Mouse (Mus musculus) limb, embryonic 15.5 days (tissue): Measurements from ENCODE around the gene Arfgap3. TPM values are rescaled to one million over a fixed set of nuclear protein-coding genes. Genes with fewer than 3 reads are reported as not detected.
"Not testable (repeated sequence)": the region's sequence is repeated elsewhere in the genome, so short reads cannot be mapped to it uniquely, and the experiment has no call there.

Experiments
- ATAC-seq: fragments of 200-750 bp; cut with Nextera tagmentation; 2 replicates; pipeline ENCODE4 v1.8.0; 2017; ENCODE audit warnings: low read depth, moderate TSS enrichment; ENCODE audit not compliant: insufficient number of reproducible peaks, low FRiP score, low TSS enrichment
- H3K27ac ChIP-seq: fragments of 300-500 bp; sonication (generic); 2 replicates; pipeline ENCODE4 v1.5.1; 2015; ENCODE audit warnings: moderate library complexity, mild to moderate bottlenecking, inconsistent platforms
- H3K27me3 ChIP-seq: fragments of 300-500 bp; sonication (generic); 2 replicates; pipeline ENCODE4 v1.6.1; 2015; ENCODE audit warnings: inconsistent platforms
- H3K36me3 ChIP-seq: fragments of 300-500 bp; sonication (generic); 2 replicates; pipeline ENCODE4 v1.6.1; 2015; ENCODE audit warnings: inconsistent platforms
- H3K4me1 ChIP-seq: fragments of 300-500 bp; sonication (generic); 2 replicates; pipeline ENCODE4 v1.6.1; 2015; ENCODE audit warnings: inconsistent platforms
- H3K4me2 ChIP-seq: fragments of 300-500 bp; sonication (generic); 2 replicates; pipeline ENCODE4 v1.6.1; 2015; ENCODE audit warnings: mild to moderate bottlenecking, inconsistent platforms
- H3K4me3 ChIP-seq: fragments of 300-500 bp; sonication (generic); 2 replicates; pipeline ENCODE4 v1.5.1; 2015; ENCODE audit warnings: mild to moderate bottlenecking, inconsistent platforms
- H3K9ac ChIP-seq: fragments of 300-500 bp; sonication (generic); 2 replicates; pipeline ENCODE4 v1.6.1; 2015; ENCODE audit warnings: inconsistent platforms
- H3K9me3 ChIP-seq: fragments of 300-500 bp; sonication (generic); 2 replicates; pipeline ENCODE4 v1.6.1; 2016; ENCODE audit warnings: inconsistent platforms
- WGBS: fragments of 180-500 bp; shearing (Covaris S2); methylation state at CpG from one replicate; pipeline ENCODE4 v1.1.7; 2015; 5-methylcytosine and 5-hydroxymethylcytosine counted together
- polyA plus RNA-seq: library from polyadenylated mRNA; unstranded; fragments of >200 nt; fragmentation: Nextera tagmentation; extraction: Ambion mirVana; gene quantifications from 2 replicates; pipeline ENCODE4 v1.2.1, GENCODE M21; 2015

Arfgap3 gene
- polyA plus RNA-seq, 1 experiment from 2014 or later, result 60.8 TPM

DNA sequence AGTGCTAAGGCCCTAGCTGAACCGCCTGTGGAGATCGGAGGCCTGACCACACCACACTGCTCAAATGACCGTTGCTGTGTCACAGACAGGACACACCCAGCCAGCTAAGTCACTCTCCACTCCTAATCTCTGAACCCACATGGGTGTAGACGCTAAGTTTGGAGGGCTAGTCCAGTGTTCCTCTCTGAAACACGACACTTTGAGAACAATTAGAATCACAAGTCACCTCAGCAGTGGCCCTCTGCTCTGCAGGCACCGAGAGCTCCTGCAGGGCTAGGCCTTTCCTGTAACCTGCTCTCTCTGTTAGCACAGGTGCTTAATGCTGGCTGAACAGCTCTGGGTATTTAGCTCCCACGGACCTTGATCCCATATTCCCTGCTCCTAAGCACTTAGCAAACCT, 5.9 kb downstream of the Arfgap3 start:
- WGBS, result 41% methylated on average over 7 of the region's 7 CpGs
- H3K4me1 ChIP-seq, result peaks cover 20% of the 10 kb centered on the region
- no peak overlapping the region for H3K4me3 ChIP-seq
- H3K36me3 ChIP-seq, result peaks cover 40% of the 10 kb centered on the region
- no peak for ATAC-seq
- no peaks in the 10 kb centered on the region for H3K9me3 ChIP-seq
- H3K27ac ChIP-seq, result no peak overlapping the region
- H3K27me3 ChIP-seq, result no peaks in the 10 kb centered on the region
- H3K4me2 ChIP-seq, result no peak overlapping the region
- no peak overlapping the region for H3K9ac ChIP-seq

DNA sequence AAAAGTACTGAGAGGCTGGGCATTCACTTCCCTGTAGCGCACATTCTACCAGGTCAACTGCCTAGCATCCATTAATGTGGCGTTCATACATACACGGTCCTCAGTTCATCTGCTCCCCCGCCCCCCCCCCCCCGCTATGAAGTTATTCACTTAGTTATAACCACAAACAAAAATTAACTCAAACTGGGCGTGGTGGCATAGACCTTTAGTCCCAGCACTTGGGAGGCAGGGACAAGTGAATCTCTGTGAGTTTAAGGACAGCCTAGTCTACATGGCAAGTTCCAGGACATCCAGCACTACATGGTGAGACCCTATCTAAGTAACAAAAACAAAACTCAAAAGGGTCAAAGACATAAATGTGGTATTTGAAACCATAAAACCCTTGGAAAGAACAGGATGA, 11.1 kb downstream of the Arfgap3 start:
- Histone ChIP-seq H3K9me3 (no peaks in the 10 kb centered on the region), H3K36me3 (peaks cover 68% of the 10 kb centered on the region), H3K4me1 (no peaks in the 10 kb centered on the region), H3K4me3 (no peak overlapping the region), H3K9ac (no peak overlapping the region), H3K4me2 (no peak overlapping the region), H3K27ac (no peak overlapping the region), H3K27me3 (no peaks in the 10 kb centered on the region)
- 86% methylated on average over 6 of the region's 6 CpGs for WGBS
- ATAC-seq, result no peak

DNA sequence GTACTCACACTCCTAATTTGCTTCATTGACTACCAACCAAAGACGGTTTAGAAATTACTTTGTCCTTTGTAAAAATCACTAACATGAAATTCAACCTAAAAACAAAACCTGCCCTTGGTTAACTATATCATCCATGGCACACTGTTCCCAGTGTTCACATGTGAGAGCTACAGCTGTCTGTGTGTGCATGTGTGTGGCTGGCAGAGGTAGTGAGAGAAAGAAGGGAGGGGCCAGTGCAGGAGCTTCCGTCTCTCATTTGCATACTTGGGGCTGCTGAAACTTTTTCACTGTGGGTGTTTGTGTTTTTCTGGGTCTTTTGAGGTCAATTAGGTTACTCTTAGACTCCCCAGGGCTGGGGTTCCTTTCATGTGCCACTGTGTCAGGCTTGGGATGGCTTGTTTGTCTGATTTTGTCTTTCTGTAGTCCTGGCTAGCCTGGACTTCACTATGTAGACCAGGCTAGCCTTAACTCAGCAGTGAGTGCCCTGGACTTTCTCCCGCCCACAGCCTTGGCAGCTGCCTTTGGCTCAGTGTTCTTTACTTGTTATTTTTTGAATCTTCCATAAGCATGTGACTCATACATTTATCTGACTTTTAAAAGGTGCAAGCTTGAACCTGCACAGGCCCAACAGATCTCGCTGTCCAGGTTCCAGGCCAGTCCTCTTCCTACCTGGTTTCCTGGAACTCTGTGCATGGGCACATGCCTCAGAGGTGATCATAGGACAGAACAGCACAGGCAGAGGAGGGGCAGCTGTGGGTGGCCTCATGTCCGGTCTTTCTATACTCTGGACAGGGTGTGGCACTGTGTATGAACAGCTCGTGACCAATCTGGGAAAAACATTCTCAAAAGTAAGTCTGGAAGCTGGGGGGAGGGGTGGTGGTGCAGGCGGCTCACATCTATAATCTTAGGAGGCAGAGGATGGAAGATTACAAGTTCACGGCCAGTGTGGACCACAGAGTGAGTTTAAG, 11.9 kb downstream of the Arfgap3 start:
- 73% methylated on average over 8 of the region's 8 CpGs for WGBS
- peaks cover 74% of the 10 kb centered on the region for H3K36me3 ChIP-seq
- H3K9me3 ChIP-seq, result no peaks in the 10 kb centered on the region
- no peaks in the 10 kb centered on the region for H3K4me1 ChIP-seq
- H3K4me2 ChIP-seq, result no peak overlapping the region
- no peak overlapping the region for H3K9ac ChIP-seq
- H3K4me3 ChIP-seq, result no peak overlapping the region
- no peak overlapping the region for H3K27ac ChIP-seq
- H3K27me3 ChIP-seq, result no peaks in the 10 kb centered on the region
- no peak for ATAC-seq

DNA sequence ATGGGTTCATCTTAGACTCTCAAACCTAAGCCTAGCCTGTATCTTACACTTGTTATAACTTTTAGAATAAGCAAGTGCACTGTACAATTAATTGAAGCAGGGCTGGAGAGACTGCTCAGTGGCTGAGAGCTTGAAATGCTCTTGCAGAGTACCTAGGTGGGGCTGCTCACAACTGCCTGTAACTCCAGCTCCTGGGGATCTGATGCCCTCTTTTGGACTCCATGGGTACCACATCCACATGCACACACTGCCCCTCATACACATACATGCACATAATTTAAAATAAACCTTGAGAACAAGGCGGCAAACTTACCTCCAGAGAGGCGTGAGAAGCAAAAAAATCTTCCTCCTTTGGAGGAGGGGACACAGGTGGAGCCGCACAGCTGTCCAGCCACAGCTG, 17.7 kb downstream of the Arfgap3 start:
- WGBS, result 72% methylated on average over 3 of the region's 3 CpGs
- ATAC-seq, result no peak

DNA sequence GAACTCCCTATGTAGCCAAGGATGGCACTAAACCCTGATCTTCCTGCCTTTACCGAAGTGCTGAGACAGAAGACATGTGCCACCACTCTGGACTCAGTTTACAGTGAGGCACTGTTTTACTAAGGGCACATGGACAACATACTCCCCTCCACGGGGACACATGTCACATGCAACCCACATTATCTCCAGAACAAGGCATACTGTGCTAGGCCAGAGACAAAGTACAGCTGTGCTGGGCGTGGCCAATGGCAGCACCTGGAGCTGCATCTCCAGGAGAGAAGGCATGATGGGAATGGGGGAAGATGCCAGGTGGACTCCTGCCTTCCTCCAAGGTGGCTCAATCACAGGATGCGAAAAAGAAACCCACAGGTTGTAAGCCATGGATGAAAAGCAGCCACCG, 21.1 kb downstream of the Arfgap3 start:
- H3K4me3 ChIP-seq, result no peak overlapping the region
- no peak for ATAC-seq
- 86% methylated on average over 5 of the region's 5 CpGs for WGBS
- H3K4me2 ChIP-seq, result no peak overlapping the region
- no peak overlapping the region for H3K9ac ChIP-seq
- no peaks in the 10 kb centered on the region for H3K9me3 ChIP-seq
- peaks cover 90% of the 10 kb centered on the region for H3K36me3 ChIP-seq
- H3K4me1 ChIP-seq, result no peaks in the 10 kb centered on the region
- no peak overlapping the region for H3K27ac ChIP-seq
- no peaks in the 10 kb centered on the region for H3K27me3 ChIP-seq

More for the DNA sequence above, 17.7 kb downstream of the Arfgap3 start:
- no peak overlapping the region for H3K4me3 ChIP-seq
- H3K36me3 ChIP-seq, result peaks cover 89% of the 10 kb centered on the region
- H3K27ac ChIP-seq, result no peak overlapping the region
- no peaks in the 10 kb centered on the region for H3K9me3 ChIP-seq
- no peaks in the 10 kb centered on the region for H3K4me1 ChIP-seq
- H3K4me2 ChIP-seq, result no peak overlapping the region
- H3K27me3 ChIP-seq, result no peaks in the 10 kb centered on the region
- H3K9ac ChIP-seq, result no peak overlapping the region

DNA sequence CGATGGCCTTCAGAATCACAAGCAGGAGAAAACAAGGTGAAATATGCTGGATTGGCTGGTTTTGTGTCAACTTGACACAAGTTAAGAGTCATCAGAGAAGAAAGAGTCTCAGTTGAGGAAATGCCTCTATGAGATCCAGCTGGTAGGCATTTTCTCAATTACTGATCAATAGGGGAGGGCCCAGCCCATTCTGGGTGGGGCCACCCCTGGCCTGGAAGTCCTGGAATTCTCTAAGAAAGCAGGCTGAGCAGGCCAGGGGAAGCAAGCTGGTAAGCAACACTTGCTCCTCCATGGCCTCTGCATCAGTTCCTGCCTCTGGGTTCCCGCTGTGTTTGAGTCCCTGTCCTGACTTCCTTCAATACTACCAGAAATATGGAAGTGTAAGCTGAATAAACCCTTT, 27.0 kb downstream of the Arfgap3 start:
- Histone ChIP-seq H3K4me3 (no peak overlapping the region), H3K27me3 (no peaks in the 10 kb centered on the region), H3K36me3 (peaks cover 81% of the 10 kb centered on the region), H3K4me2 (no peak overlapping the region), H3K27ac (no peak overlapping the region), H3K4me1 (no peaks in the 10 kb centered on the region), H3K9me3 (no peaks in the 10 kb centered on the region), H3K9ac (no peak overlapping the region)
- WGBS, result 86% methylated on average over 2 of the region's 2 CpGs
- no peak for ATAC-seq

DNA sequence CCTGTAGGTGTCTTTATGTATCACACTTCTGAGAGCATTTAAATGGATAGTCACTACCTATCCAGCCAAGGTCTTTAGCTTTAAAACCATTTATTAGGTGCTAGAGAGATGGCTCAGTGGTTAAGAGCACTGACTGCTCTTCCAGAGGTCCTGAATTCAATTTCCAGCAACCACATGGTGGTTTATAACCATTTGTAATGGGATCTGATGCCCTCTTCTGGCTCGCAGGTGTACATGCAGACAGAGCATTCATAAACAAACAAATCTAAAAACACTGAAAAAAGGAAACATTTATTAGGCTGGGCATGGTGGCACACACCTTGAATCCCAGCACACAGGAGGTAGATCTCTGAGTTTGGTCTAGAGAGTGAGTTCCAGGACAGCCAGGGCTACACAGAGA, 35.1 kb downstream of the Arfgap3 start:
- H3K4me2 ChIP-seq, result no peak overlapping the region
- no peaks in the 10 kb centered on the region for H3K9me3 ChIP-seq
- H3K27me3 ChIP-seq, result no peaks in the 10 kb centered on the region
- H3K36me3 ChIP-seq, result peaks cover 81% of the 10 kb centered on the region
- 84% methylated on average over 1 of the region's 1 CpGs for WGBS
- H3K27ac ChIP-seq, result no peak overlapping the region
- ATAC-seq, result no peak
- no peak overlapping the region for H3K4me3 ChIP-seq
- no peak overlapping the region for H3K9ac ChIP-seq
- H3K4me1 ChIP-seq, result no peaks in the 10 kb centered on the region

DNA sequence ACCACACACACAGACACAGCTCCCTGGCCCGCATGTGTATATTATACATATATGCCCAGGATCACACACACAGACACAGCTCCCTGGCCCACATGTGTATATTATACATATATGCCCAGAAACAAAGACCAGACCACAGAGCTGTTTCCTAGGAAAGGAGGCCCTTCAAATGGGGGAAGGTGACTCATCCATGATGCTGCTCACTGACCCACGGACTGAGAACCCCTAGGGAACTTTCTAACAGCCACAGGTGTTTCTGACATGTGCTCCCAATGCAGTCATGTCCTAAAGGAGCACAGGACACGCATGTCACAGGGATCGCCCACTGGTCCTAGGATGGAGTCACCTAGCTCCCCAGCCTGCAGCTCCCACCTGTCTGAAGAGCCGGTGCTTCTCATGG, 40.2 kb downstream of the Arfgap3 start:
- Histone ChIP-seq H3K27ac (no peak overlapping the region), H3K4me2 (no peak overlapping the region), H3K36me3 (peaks cover 85% of the 10 kb centered on the region), H3K9me3 (no peaks in the 10 kb centered on the region), H3K9ac (no peak overlapping the region), H3K27me3 (no peaks in the 10 kb centered on the region), H3K4me1 (no peaks in the 10 kb centered on the region), H3K4me3 (no peak overlapping the region)
- 91% methylated on average over 5 of the region's 5 CpGs for WGBS
- no peak for ATAC-seq

DNA sequence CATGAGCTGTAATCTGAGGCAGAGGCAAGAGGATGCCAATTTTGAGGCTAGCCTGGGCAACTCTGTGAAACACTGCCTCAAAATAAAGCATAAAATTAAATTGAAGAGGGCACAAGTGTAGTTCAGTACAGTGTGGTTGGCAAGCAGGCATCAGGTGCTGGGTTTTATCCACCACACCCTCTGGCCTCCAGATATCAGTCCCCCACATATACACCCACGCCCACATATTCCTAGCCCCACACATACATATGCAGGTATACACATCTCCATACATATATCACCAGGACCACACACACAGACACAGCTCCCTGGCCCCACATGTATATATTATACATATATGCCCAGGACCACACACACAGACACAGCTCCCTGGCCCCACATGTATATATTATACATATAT, 41.3 kb downstream of the Arfgap3 start:
- not testable (repeated sequence) for H3K4me1 ChIP-seq, ATAC-seq, H3K9ac ChIP-seq, H3K27me3 ChIP-seq, H3K4me3 ChIP-seq, H3K9me3 ChIP-seq, H3K27ac ChIP-seq, H3K4me2 ChIP-seq
- WGBS, result 92% methylated on average over 1 of the region's 1 CpGs
- H3K36me3 ChIP-seq, result peaks cover 85% of the 10 kb centered on the region

DNA sequence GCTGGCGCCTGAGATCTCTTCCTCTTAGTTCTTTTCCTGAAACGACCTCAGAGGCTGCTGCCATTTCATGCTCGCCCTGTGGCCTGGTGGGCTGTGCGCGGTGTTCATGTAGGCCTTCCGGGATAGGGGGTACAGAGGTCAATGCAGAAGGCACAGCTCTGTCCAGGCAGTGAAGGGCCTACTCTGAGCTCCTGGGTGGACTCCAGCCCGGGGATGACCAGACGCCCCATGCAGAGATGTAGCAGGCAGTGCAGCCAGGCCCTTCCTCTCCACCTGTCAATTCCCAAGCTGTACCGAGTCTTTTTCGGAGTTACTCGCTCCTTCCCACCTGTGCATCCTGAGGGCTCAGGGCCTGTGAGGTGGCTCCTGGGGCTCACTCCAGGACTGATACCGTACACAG, 43.9 kb downstream of the Arfgap3 start:
- Histone ChIP-seq H3K4me2 (no peak overlapping the region), H3K4me1 (0 out of 2 replicates have a peak, but pooled peaks cover 7% of the 10 kb centered on the region), H3K9me3 (no peaks in the 10 kb centered on the region), H3K9ac (no peak overlapping the region), H3K4me3 (no peak overlapping the region), H3K36me3 (peaks cover 79% of the 10 kb centered on the region), H3K27ac (no peak overlapping the region), H3K27me3 (no peaks in the 10 kb centered on the region)
- WGBS, result 90% methylated on average over 12 of the region's 12 CpGs
- ATAC-seq, result no peak

DNA sequence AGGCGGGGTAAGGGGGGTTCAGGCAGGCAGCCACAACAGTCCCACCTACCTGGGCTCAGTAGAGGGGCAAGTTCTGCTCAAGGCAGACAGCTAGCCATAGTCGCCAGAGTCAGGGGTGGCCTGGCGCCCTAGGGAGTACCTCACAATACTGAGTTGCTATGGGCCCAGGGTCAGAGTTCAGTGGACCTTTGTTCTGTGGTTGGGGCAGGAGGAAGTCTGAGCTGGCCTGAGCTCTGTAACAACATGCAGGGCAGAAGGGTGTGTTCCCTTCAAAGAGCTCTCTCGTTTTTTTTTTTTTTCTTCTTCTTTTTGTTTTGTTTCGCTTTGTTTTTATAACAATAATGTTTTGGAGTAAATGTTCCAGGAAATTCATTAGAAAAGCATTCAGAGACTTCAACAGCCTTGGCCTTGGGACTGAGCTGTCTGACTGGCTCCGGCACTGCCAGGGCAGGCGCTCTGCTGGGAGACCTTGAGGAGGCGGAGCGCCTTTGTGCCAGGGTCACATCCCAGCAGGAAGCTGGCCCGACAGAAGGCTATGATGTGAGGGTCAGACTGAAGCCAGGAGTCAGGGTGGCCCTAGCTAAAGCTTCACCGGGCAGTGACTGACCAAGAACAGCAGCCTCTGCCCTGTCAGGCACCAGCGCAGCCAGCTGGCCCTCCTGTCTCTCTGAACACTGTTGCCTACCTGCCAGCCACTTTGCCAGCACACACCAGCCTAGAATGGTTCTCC, 44.7 kb downstream of the Arfgap3 start:
- 75% methylated on average over 12 of the region's 12 CpGs for WGBS
- no peak for ATAC-seq
- H3K9me3 ChIP-seq, result no peaks in the 10 kb centered on the region
- no peaks in the 10 kb centered on the region for H3K27me3 ChIP-seq
- no peak overlapping the region for H3K4me2 ChIP-seq
- no peak overlapping the region for H3K27ac ChIP-seq
- peaks cover 78% of the 10 kb centered on the region for H3K36me3 ChIP-seq
- H3K4me3 ChIP-seq, result no peak overlapping the region
- no peak overlapping the region for H3K9ac ChIP-seq
- H3K4me1 ChIP-seq, result 0 out of 2 replicates have a peak, but pooled peaks cover 7% of the 10 kb centered on the region

DNA sequence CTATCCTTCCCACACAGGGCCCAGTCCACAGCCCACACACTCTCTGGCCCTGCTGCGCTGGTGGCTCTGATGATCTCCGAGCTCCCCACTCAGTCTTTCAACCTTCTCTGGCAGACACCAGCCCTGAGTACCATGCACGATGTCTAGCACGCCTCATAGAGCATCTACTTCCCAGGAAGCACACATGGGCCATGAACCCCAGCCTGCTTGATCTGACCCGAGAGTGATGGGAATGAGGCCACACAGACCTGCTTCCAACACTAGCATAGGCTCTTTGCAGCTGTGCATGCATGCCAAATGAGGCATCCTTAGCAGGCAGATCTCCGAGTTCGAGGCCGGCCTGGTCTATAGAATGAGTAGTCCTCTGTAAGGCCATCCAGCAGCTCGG, 45.2 kb downstream of the Arfgap3 start:
- Histone ChIP-seq H3K4me2 (no peak overlapping the region), H3K9ac (no peak overlapping the region), H3K4me3 (no peak overlapping the region), H3K27me3 (no peaks in the 10 kb centered on the region), H3K4me1 (0 out of 2 replicates have a peak, but pooled peaks cover 7% of the 10 kb centered on the region), H3K27ac (no peak overlapping the region), H3K36me3 (peaks cover 75% of the 10 kb centered on the region), H3K9me3 (no peaks in the 10 kb centered on the region)
- no peak for ATAC-seq
- 90% methylated on average over 9 of the region's 9 CpGs for WGBS
